Mouse (Mus musculus): ENCODE data around the gene Rgs18. TPM values are rescaled to one million over a fixed set of nuclear protein-coding genes. Genes with fewer than 3 reads are reported as not detected.

Gene Rgs18
- polyA plus RNA-seq, 1 experiment from 2014 or later, result 0.32 TPM

Other genes with a start within 250 kb of the Rgs18 start
- not detected in 2 replicates for gene Rgs21, start 207.8 kb downstream of the Rgs18 start, polyA plus RNA-seq (2015; fragmentation: Nextera tagmentation; extraction: Ambion mirVana)

Measured in kidney, embryonic 16.5 days (tissue).